Mouse (Mus musculus) heart, embryonic 14.5 days (tissue): ENCODE data around the gene Ccdc136. TPM values are rescaled to one million over a fixed set of nuclear protein-coding genes. Genes with fewer than 3 reads are reported as not detected.
A peak's percentile ranks its signal among the peaks of the same experiment; 100 is the strongest.

ENCODE experiments used
- ATAC-seq: fragments of 200-750 bp; cut with Nextera tagmentation; 2 replicates; pipeline ENCODE4 v1.8.0; 2017; ENCODE audit warnings: low read depth, moderate TSS enrichment; ENCODE audit not compliant: insufficient number of reproducible peaks, insufficient read depth, low FRiP score
- H3K27ac ChIP-seq, 2 experiments: fragments of 200-500 bp in 1 of 2; fragments of 300-500 bp in 1 of 2; sonication (generic) in 1 of 2; replicated peaks in 1 of 2; 2 replicates each; pipeline ENCODE4 v1.5.1; 2012 to 2014; ENCODE audit warnings: low read depth in 2 of 2, low read length in 2 of 2, control low read depth in 1 of 2, mild to moderate bottlenecking in 1 of 2, mixed read lengths in 1 of 2; ENCODE audit not compliant: control insufficient read depth in 1 of 2, insufficient read depth in 1 of 2
- H3K27me3 ChIP-seq: fragments of 300-500 bp; sonication (generic); 2 replicates; pipeline ENCODE4 v1.6.1; 2014; ENCODE audit warnings: mild to moderate bottlenecking, low read length, control low read depth; ENCODE audit not compliant: control insufficient read depth, insufficient read depth
- H3K36me3 ChIP-seq: fragments of 300-500 bp; sonication (generic); 2 replicates; pipeline ENCODE4 v1.6.1; 2014; ENCODE audit warnings: mild to moderate bottlenecking, control low read depth, low read length, mixed read lengths; ENCODE audit not compliant: control insufficient read depth, insufficient read depth
- H3K4me1 ChIP-seq, 2 experiments: fragments of 200-500 bp in 1 of 2; fragments of 300-500 bp in 1 of 2; sonication (generic) in 1 of 2; 2 replicates each; pipeline ENCODE4 v1.6.1; 2012 to 2014; ENCODE audit warnings: low read length in 2 of 2, control low read depth in 1 of 2, mixed read lengths in 1 of 2; ENCODE audit not compliant: control insufficient read depth in 2 of 2, insufficient read depth in 2 of 2
- H3K4me2 ChIP-seq: fragments of 300-500 bp; sonication (generic); 2 replicates; pipeline ENCODE4 v1.6.1; 2014; ENCODE audit warnings: mild to moderate bottlenecking, low read length
- H3K4me3 ChIP-seq, 2 experiments: fragments of 200-500 bp in 1 of 2; fragments of 300-500 bp in 1 of 2; sonication (generic) in 1 of 2; 2 replicates each; pipeline ENCODE4 v1.5.1; 2012 to 2014; ENCODE audit warnings: low read length in 2 of 2, mild to moderate bottlenecking in 2 of 2, control low read depth in 1 of 2, low read depth in 1 of 2, moderate library complexity in 1 of 2; ENCODE audit not compliant: control insufficient read depth in 1 of 2, insufficient read depth in 1 of 2
- H3K9ac ChIP-seq: fragments of 300-500 bp; sonication (generic); 2 replicates; pipeline ENCODE4 v1.6.1; 2014; ENCODE audit warnings: mild to moderate bottlenecking, low read length
- H3K9me3 ChIP-seq: fragments of 300-500 bp; sonication (generic); 2 replicates; pipeline ENCODE4 v1.6.1; 2016; ENCODE audit warnings: low read length, control low read depth; ENCODE audit not compliant: control insufficient read depth
- WGBS: fragments of 180-500 bp; shearing (Covaris S2); extraction: QIAGEN DNeasy Blood & Tissue Kit; methylation state at CpG from one replicate; pipeline ENCODE4 v1.1.7; 2014; 5-methylcytosine and 5-hydroxymethylcytosine counted together
- polyA plus RNA-seq: library from polyadenylated mRNA; unstranded; fragments of >200 nt; fragmentation: Nextera tagmentation; extraction: Ambion mirVana; gene quantifications from 2 replicates; pipeline ENCODE4 v1.2.1, GENCODE M21; 2014

The Ccdc136 gene
- polyA plus RNA-seq, 1 experiment from 2014 or later, result 30.8 TPM

DNA sequence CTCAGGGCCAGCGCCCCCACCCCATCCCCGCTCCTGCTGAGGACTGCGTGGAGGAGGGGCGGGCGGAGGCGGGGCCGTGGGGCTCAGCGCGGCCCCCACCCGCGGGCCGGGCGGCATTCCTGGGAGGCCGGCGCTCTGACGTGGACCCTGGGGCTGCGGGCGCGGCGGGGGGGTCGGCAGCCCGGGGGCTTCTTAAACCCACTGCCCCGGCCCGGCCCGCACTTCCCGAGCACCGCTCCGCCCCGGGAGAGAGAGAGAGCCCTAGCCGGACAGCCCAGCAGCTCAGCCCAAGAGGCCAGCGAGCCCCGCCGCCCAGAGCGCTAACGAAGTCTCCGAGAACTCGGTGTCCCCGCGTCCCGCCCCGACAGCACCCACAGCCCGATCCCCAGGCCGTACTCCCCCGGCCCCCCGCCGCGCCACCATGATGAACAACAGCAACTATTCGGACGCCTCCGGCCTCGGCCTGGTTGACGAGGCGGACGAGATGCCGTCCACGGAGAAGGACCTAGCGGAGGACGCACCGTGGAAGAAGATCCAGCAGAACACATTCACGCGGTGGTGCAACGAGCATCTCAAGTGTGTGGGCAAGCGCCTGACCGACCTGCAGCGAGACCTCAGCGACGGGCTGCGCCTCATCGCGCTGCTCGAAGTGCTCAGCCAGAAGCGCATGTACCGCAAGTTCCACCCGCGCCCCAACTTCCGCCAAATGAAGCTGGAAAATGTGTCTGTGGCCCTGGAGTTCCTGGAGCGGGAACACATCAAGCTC is 37.1 kb downstream of the Ccdc136 start, which contains the start of gene Flnc:
Flnc (plus strand) TSS at position 219 of the 766 bp plus-strand sequence.
- Histone ChIP-seq H3K36me3 (peaks cover 16% of the 10 kb centered on the region), H3K27me3 (no peaks in the 10 kb centered on the region), H3K4me3 (peak within 1 kb of the TSS; percentile 71 to 75), H3K9ac (peak within 1 kb of the TSS; percentile 97), H3K9me3 (no peaks in the 10 kb centered on the region), H3K27ac (peak within 1 kb of the TSS; percentile 99), H3K4me2 (peak within 1 kb of the TSS; percentile 81), H3K4me1 (peaks cover 36 to 45% of the 10 kb centered on the region in 2 experiments)
- under 1% methylated on average over 69 of the region's 77 CpGs for WGBS
- ATAC-seq, result peak; percentile 9

DNA sequence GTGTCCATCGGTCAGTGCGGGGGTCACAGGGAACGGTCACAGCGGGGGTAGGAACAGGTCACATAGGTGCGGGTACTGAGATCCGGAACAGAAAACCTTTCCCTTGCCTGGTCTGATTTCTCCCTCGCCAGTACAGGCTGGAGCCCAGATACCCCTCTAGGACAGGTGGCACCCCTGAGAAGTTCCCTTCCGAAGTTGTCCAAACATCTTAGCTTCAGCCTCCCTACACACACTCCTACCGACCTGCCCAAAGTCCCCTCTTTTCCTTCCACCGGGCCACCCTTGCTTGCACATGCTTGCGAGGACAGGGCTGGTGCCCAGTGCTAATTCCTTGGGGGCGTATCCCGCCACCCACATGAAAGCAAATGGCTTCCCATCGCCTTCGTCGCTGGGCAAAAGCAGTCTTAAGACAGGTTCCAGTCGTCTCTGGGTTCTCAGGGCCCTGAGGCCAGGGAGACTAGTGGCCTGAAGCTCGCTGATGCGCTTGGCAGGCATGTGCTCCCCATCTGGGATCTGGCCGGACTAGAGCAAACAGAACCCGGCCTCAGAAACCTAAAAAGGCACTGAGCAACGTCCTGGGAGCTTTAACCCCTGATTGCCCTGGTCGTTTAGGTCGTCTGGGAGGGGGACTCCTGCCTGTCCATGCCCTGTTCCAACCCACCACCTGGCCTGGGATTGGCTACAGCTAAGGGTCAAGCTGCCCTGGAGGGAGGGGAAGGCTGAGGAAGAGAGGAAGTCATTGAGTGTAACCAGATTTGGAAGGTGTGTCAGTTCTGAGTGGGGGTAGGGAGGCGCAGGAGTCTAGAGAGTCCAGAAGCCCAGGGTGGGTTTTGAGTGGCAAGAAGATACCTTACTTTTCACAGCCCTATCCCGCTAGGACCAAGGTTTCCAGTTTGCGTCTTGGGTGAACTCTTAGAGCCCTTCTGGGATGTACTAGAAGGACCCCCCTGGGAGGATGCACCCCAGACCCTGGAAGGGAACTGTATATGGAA is 38.0 kb downstream of the Ccdc136 start:
- peak overlapping the region; percentile 97 for H3K9ac ChIP-seq
- peak overlapping the region; percentile 93 to 99 for H3K27ac ChIP-seq
- H3K27me3 ChIP-seq, result no peaks in the 10 kb centered on the region
- 1% methylated on average over 27 of the region's 27 CpGs for WGBS
- no peaks in the 10 kb centered on the region for H3K9me3 ChIP-seq
- peak; percentile 40 for ATAC-seq
- H3K4me2 ChIP-seq, result peak overlapping the region; percentile 81
- H3K36me3 ChIP-seq, result peaks cover 25% of the 10 kb centered on the region
- peak overlapping the region; percentile 71 to 75 for H3K4me3 ChIP-seq
- H3K4me1 ChIP-seq, result peaks cover 36 to 45% of the 10 kb centered on the region in 2 experiments

DNA sequence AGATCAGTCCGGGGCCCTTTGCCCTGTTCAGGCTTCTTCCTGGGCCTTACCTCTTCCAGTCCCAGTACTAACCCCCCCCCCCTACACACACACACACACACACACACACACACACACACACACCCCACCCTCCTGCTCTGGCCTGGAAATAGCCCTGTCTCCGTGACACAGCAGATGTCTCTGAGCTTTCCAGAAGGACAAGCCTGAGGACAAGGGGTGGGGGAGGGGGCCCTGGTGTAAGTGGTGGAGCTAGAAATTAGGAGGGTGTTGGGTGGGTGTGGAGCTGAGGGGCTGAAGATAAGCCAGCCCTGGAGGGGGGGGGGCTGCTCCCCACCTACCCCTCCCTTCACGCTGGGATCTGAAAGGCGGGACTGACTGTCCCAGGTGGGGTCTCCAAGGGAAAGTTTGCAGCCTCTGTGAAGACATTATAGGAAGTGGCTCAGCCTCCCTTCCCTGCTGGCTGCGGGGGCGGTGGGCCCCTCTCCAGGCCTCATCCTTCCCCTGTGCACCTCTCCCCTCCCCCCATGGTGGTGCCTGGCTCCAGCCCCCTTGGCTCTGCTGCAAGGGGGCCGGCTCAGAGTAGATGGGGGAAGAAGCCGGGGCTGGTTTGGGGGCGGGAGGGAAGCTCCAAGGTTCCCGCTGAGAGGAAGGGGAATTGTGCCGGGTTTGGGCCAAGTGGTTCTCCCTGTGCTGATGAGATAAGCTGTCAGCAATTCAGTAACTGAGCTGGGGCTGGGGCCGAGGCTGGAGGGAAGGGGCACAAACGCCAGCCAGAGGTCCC is 39.0 kb downstream of the Ccdc136 start:
- Histone ChIP-seq H3K36me3 (peaks cover 35% of the 10 kb centered on the region), H3K4me3 (peak overlapping the region; percentile 71 to 75), H3K27me3 (no peaks in the 10 kb centered on the region), H3K4me1 (peaks cover 36 to 46% of the 10 kb centered on the region in 2 experiments), H3K9ac (peak overlapping the region; percentile 97), H3K4me2 (peak overlapping the region; percentile 81), H3K9me3 (no peaks in the 10 kb centered on the region), H3K27ac (peak overlapping the region; percentile 93 to 99)
- ATAC-seq, result peak; percentile 45
- 4% methylated on average over 11 of the region's 13 CpGs for WGBS

DNA sequence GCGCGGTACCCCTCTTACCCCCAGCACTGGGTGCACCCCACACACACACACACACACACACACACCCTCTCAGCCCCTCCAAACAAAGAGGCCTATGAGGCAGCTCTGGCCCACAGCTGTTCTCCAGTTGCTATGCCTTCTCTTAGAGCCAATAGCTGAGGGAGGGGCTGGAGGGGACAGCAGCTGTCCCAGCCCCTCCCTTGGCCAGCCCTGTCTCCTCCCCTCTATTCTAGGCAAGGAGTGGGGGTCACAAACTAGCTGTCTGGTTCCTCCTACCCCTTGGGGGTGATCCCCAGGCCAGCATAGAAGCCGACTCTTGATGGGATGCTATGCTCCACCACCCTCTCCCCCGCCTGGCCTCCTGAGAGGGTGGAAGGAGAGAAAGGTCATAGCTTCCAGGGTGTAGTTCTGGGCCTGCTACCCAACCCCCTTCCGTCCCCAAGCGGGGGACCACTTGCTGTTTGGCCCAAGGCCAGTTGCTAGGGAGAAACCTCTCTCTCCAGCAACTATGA is 39.9 kb downstream of the Ccdc136 start:
- peak overlapping the region; percentile 71 to 75 for H3K4me3 ChIP-seq
- 0% methylated on average over 6 of the region's 6 CpGs for WGBS
- H3K27ac ChIP-seq, result peak overlapping the region; percentile 93 to 99
- ATAC-seq, result peak; percentile 5; the same call in 1 of the 2 replicates
- peak overlapping the region; percentile 97 for H3K9ac ChIP-seq
- peaks cover 44% of the 10 kb centered on the region for H3K36me3 ChIP-seq
- H3K4me2 ChIP-seq, result peak overlapping the region; percentile 81
- peaks cover 27 to 37% of the 10 kb centered on the region in 2 experiments for H3K4me1 ChIP-seq
- no peaks in the 10 kb centered on the region for H3K9me3 ChIP-seq
- H3K27me3 ChIP-seq, result no peaks in the 10 kb centered on the region

DNA sequence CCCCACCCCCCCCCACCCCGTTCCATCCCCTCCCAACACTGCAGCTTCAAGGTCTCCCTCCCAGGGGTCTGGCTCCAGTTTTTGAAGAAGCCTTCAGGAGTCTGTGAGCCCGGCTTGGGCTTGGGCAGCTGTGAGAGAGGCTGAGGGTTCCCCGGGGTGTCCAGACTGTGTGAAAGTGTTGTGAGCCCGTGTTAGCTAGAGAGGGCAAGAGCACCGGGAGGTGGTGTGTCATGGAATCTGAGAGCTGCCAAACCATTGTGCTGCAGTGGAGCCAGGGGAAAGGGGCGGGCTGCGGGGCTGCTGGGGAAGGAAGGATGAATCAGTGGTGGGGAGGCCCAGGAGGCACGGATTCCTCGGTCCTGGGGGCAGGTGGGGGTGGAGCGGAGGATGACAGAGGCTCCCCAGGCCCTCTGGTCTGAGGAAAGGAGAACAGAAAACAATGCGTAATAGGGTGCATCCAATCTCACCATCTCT is 40.4 kb downstream of the Ccdc136 start:
- no peaks in the 10 kb centered on the region for H3K27me3 ChIP-seq
- WGBS, result 4% methylated on average over 11 of the region's 11 CpGs
- peak overlapping the region; percentile 93 to 99 for H3K27ac ChIP-seq
- peaks cover 49% of the 10 kb centered on the region for H3K36me3 ChIP-seq
- H3K9me3 ChIP-seq, result no peaks in the 10 kb centered on the region
- ATAC-seq, result peak; percentile 17
- H3K9ac ChIP-seq, result peak overlapping the region; percentile 97
- peak overlapping the region; percentile 81 for H3K4me2 ChIP-seq
- peaks cover 23 to 34% of the 10 kb centered on the region in 2 experiments for H3K4me1 ChIP-seq
- peak overlapping the region; percentile 71 to 75; a peak in 3 of 4 replicates for H3K4me3 ChIP-seq

DNA sequence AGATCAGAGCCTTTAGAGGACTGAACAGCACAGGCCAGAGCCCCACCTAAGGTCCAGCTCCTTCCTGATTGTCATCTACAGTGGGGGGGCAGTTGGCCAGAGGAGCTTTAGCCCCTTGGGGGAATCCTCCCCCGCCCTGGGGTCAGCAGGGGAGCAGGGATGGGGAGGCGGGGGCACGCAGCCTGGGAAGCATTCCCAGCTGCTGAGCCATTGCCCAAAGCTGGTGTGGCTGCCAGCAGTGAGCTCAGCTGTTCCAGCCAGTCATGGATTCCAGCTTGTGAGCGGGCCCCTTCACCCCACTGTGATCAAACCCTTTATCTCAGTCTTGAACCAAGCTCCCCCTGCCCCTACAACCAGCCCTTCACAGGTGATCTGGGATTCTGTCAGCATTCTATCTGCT is 43.1 kb downstream of the Ccdc136 start:
- WGBS, result 90% methylated on average over 4 of the region's 4 CpGs
- Histone ChIP-seq H3K4me2 (no peak overlapping the region), H3K27ac (no peak overlapping the region), H3K27me3 (no peaks in the 10 kb centered on the region), H3K4me1 (peaks cover 12 to 20% of the 10 kb centered on the region in 2 experiments), H3K4me3 (no peak overlapping the region), H3K9ac (no peak overlapping the region; the same call in 1 of the 2 replicates), H3K36me3 (peaks cover 76% of the 10 kb centered on the region), H3K9me3 (no peaks in the 10 kb centered on the region)
- no peak for ATAC-seq
